Mouse (Mus musculus) heart, postnatal 0 days (tissue): ENCODE measurements around the gene Kiz.

Experiments used
- CTCF ChIP-seq: IDR thresholded peaks from 2 replicates; pipeline ENCODE4 v1.5.1; 2016; ENCODE audit warnings: antibody characterized with exemption, control low read depth, low read depth
- EP300 ChIP-seq: IDR thresholded peaks from 2 replicates; pipeline ENCODE4 v1.6.1; 2016; ENCODE audit warnings: antibody characterized with exemption, low read depth

DNA sequence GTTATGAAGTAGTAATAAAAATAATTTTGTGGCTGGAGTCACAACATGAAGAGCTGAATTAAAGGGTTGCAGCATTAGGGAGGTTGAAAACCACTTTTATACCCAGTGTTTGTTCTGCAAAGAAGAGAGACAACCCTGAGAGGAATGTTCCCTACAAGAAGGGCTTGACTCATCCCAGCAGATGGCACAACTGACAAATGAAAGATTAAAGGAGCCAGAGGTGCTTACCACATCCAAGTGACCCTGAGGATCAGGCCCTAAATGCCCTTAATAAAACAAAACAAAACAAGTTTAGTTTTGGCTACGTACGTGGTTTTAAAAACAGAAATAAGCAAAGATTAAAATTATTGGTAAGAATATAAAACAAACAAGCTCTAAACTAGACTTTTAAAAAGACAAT, 129.2 kb downstream of the Kiz start:
- no peak for TF ChIP-seq CTCF
- no peak for TF ChIP-seq EP300
